Comparison of ENCODE assay signal across 20 mouse cellular contexts in genomic region chr1:179539887-179540286, GRCm38 (mm10). TPM values are rescaled to one million over a fixed set of nuclear protein-coding genes. Genes with fewer than 3 reads are reported as not detected.
A peak's percentile ranks its signal among the peaks of the same experiment; 100 is the strongest.
DNase-seq lines count a peak whose midpoint lies in the region; ATAC-seq and TF ChIP-seq lines count a peak whose summit lies in the region.
"Had no signal": no experiment of that assay in that cellular context is flagged by ENCODE, and none has a peak within 500 bp of the region (broad histone marks: within the 10 kb centered on the region; RNA-seq: fewer than 3 reads in every experiment).

No protein-coding gene starts in this region.

- no peak for TF ChIP-seq POLR2A in lung, adult 2 months (IDR thresholded peaks at IDR 0.05; ENCODE audit: borderline replicate concordance, extremely low read depth, low read depth, low read length)

- no peaks in the 10 kb centered on the region for H3K27me3 ChIP-seq in kidney, embryonic 16.5 days (ENCODE audit: insufficient read depth, low read length)
- no peaks in the 10 kb centered on the region for H3K27me3 ChIP-seq in lung, embryonic 14.5 days (ENCODE audit: insufficient read depth, low read length)
- no peaks in the 10 kb centered on the region for H3K27me3 ChIP-seq in intestine, embryonic 15.5 days (replicated peaks)
- H3K27me3 ChIP-seq in stomach, postnatal 0 days (ENCODE audit: control insufficient read depth, insufficient read depth, low read length) = no peaks in the 10 kb centered on the region
- H3K27me3 ChIP-seq: embryonic facial prominence, embryonic 15.5 days; heart, embryonic 13.5 days had no signal

- no peak for DNase-seq in kidney, postnatal 14 days
- DNase-seq in lung, embryonic 14.5 days = peak; percentile 34
- DNase-seq in lung, adult 2 months = no peak
- DNase-seq in stomach, postnatal 0 days (ENCODE audit: low spot score) = no peak
- DNase-seq: adrenal gland, postnatal 10 days; cerebellum, adult 11 months; cerebellum, adult 8-10 months; cerebellum, postnatal 14 days; embryo, embryonic 11 days; gastrocnemius, adult 2 months; gastrocnemius, postnatal 25 days; heart, postnatal 36 days had no signal

- peak; percentile 35; the same call in 1 of the 2 replicates for ATAC-seq in kidney, embryonic 16.5 days (ENCODE audit: low FRiP score, low TSS enrichment)
- ATAC-seq in lung, embryonic 14.5 days (ENCODE audit: insufficient read depth) = peak; percentile 73; the same call in 1 of the 2 replicates
- peak; percentile 85 for ATAC-seq in intestine, embryonic 15.5 days
- peak; percentile 62; the same call in 1 of the 2 replicates for ATAC-seq in stomach, postnatal 0 days (ENCODE audit: low FRiP score, low TSS enrichment)
- ATAC-seq in megakaryocyte progenitor cell, adult 5-6 weeks (replicated peaks; ENCODE audit: poor library complexity) = no peak
- ATAC-seq: forebrain, embryonic 14.5 days had no signal

- 0 out of 2 replicates have a peak, but pooled peaks cover 9% of the 10 kb centered on the region for H3K36me3 ChIP-seq in kidney, embryonic 16.5 days (ENCODE audit: insufficient read depth, low read length)
- peaks cover 44% of the 10 kb centered on the region; the same call in 1 of the 2 replicates for H3K36me3 ChIP-seq in lung, embryonic 14.5 days (ENCODE audit: insufficient read depth)
- H3K36me3 ChIP-seq in intestine, embryonic 15.5 days = 0 out of 2 replicates have a peak, but pooled peaks cover 4% of the 10 kb centered on the region
- peaks cover 11% of the 10 kb centered on the region for H3K36me3 ChIP-seq in stomach, postnatal 0 days (ENCODE audit: control insufficient read depth, insufficient read depth, low read length)

- no peak overlapping the region for H3K9ac ChIP-seq in kidney, embryonic 16.5 days (replicated peaks; ENCODE audit: low read length)
- no peak overlapping the region for H3K9ac ChIP-seq in lung, embryonic 14.5 days
- no peak overlapping the region for H3K9ac ChIP-seq in intestine, embryonic 15.5 days
- no peak overlapping the region for H3K9ac ChIP-seq in stomach, postnatal 0 days (ENCODE audit: low read length)
- H3K9ac ChIP-seq: embryonic facial prominence, embryonic 15.5 days; heart, embryonic 13.5 days had no signal

- peaks cover 4% of the 10 kb centered on the region for H3K4me1 ChIP-seq in kidney, embryonic 16.5 days (ENCODE audit: insufficient read depth, low read length)
- 0 out of 2 replicates have a peak, but pooled peaks cover 2% of the 10 kb centered on the region for H3K4me1 ChIP-seq in lung, embryonic 14.5 days (ENCODE audit: insufficient read depth)
- peaks cover 3% of the 10 kb centered on the region; the same call in 1 of the 2 replicates for H3K4me1 ChIP-seq in lung, adult 2 months (ENCODE audit: control insufficient read depth, insufficient read depth, low read length)
- 0 out of 2 replicates have a peak, but pooled peaks cover 3% of the 10 kb centered on the region for H3K4me1 ChIP-seq in intestine, embryonic 15.5 days (replicated peaks)
- H3K4me1 ChIP-seq in stomach, postnatal 0 days (replicated peaks; ENCODE audit: control insufficient read depth, insufficient read depth) = no peaks in the 10 kb centered on the region

- H3K27ac ChIP-seq in kidney, embryonic 16.5 days (ENCODE audit: low read length) = no peak overlapping the region
- no peak overlapping the region for H3K27ac ChIP-seq in lung, embryonic 14.5 days (ENCODE audit: low read depth)
- no peak overlapping the region for H3K27ac ChIP-seq in intestine, embryonic 15.5 days
- H3K27ac ChIP-seq in stomach, postnatal 0 days (replicated peaks) = no peak overlapping the region
- H3K27ac ChIP-seq: embryonic facial prominence, embryonic 15.5 days; forebrain, embryonic 10.5 days; gastrocnemius, adult 2 months; heart, embryonic 13.5 days had no signal

- WGBS in kidney, embryonic 16.5 days = 81% methylated on average over 3 of the region's 3 CpGs
- WGBS in lung, embryonic 14.5 days = 74% methylated on average over 3 of the region's 3 CpGs
- 75% methylated on average over 3 of the region's 3 CpGs for WGBS in lung, adult 2 months
- 72% methylated on average over 3 of the region's 3 CpGs for WGBS in intestine, embryonic 15.5 days
- WGBS in stomach, postnatal 0 days = 69% methylated on average over 3 of the region's 3 CpGs

- TF ChIP-seq EP300 in stomach, postnatal 0 days (optimal IDR thresholded peaks at IDR 0.05) = no peak

- no peak overlapping the region for H3K4me3 ChIP-seq in kidney, embryonic 16.5 days (ENCODE audit: low read length)
- H3K4me3 ChIP-seq in lung, embryonic 14.5 days (ENCODE audit: low read depth, low read length) = no peak overlapping the region
- H3K4me3 ChIP-seq in lung, adult 2 months (replicated peaks; ENCODE audit: extremely low read depth, low read depth, low read length) = no peak overlapping the region
- H3K4me3 ChIP-seq in intestine, embryonic 15.5 days (replicated peaks) = no peak overlapping the region
- no peak overlapping the region for H3K4me3 ChIP-seq in stomach, postnatal 0 days (ENCODE audit: low read depth, low read length)
- H3K4me3 ChIP-seq: embryonic facial prominence, embryonic 15.5 days; erythroblast, embryonic 14.5 days; forebrain, embryonic 10.5 days; gastrocnemius, adult 2 months; heart, embryonic 13.5 days had no signal

- no peak overlapping the region for H3K4me2 ChIP-seq in kidney, embryonic 16.5 days (replicated peaks; ENCODE audit: low read depth, low read length)
- H3K4me2 ChIP-seq in lung, embryonic 14.5 days = no peak overlapping the region
- no peak overlapping the region for H3K4me2 ChIP-seq in intestine, embryonic 15.5 days (replicated peaks)
- H3K4me2 ChIP-seq in stomach, postnatal 0 days (replicated peaks; ENCODE audit: low read depth) = no peak overlapping the region
- H3K4me2 ChIP-seq: embryonic facial prominence, embryonic 15.5 days; heart, embryonic 13.5 days had no signal

- TF ChIP-seq CTCF in lung, embryonic 14.5 days (IDR thresholded peaks at IDR 0.05; ENCODE audit: low read depth) = no peak
- no peak for TF ChIP-seq CTCF in lung, adult 2 months (IDR thresholded peaks at IDR 0.05; ENCODE audit: insufficient read depth, low read length)
- TF ChIP-seq CTCF in stomach, postnatal 0 days (IDR thresholded peaks at IDR 0.05; ENCODE audit: low read depth) = no peak

- no peaks in the 10 kb centered on the region for H3K9me3 ChIP-seq in kidney, embryonic 16.5 days (ENCODE audit: low read length)
- H3K9me3 ChIP-seq in lung, embryonic 14.5 days (ENCODE audit: low read depth, low read length) = no peaks in the 10 kb centered on the region
- H3K9me3 ChIP-seq in intestine, embryonic 15.5 days = no peaks in the 10 kb centered on the region
- H3K9me3 ChIP-seq in stomach, postnatal 0 days (ENCODE audit: control insufficient read depth, low read length) = no peaks in the 10 kb centered on the region
- H3K9me3 ChIP-seq: embryonic facial prominence, embryonic 15.5 days; forebrain, embryonic 10.5 days; heart, embryonic 13.5 days had no signal

RNA-seq across cellular contexts. Expression of gene Tfb2m, which starts 6.2 kb away (rescaled TPM):
- polyA plus RNA-seq in kidney, embryonic 16.5 days (2015; fragmentation: Nextera tagmentation; extraction: Ambion mirVana) = 27.1 and 38.0 TPM in 2 replicates
- polyA plus RNA-seq in lung, embryonic 14.5 days (2014; fragmentation: Nextera tagmentation; extraction: Ambion mirVana) = 26.6 and 34.6 TPM in 2 replicates
- polyA plus RNA-seq in lung, adult 2 months (2012; rRNA removed) = 6.6 and 8.4 TPM in 2 replicates
- 28.8 and 36.1 TPM in 2 replicates for polyA plus RNA-seq in intestine, embryonic 15.5 days (2015; fragmentation: Nextera tagmentation; extraction: Ambion mirVana)
- polyA plus RNA-seq in stomach, postnatal 0 days (2015; fragmentation: Nextera tagmentation; extraction: Ambion mirVana) = 28.7 and 31.6 TPM in 2 replicates
- total RNA-seq in megakaryocyte progenitor cell, adult 5-6 weeks (2015) = 46.2 and 50.3 TPM in 2 replicates
- total RNA-seq in megakaryocyte progenitor cell, adult 5-6 weeks (2017) = 43.9 and 50.6 TPM in 2 replicates

RNA-seq across cellular contexts. Expression of gene Cnst, which starts 6.3 kb away (rescaled TPM):
- polyA plus RNA-seq in kidney, embryonic 16.5 days (2015; fragmentation: Nextera tagmentation; extraction: Ambion mirVana) = 16.3 and 16.5 TPM in 2 replicates
- polyA plus RNA-seq in lung, embryonic 14.5 days (2014; fragmentation: Nextera tagmentation; extraction: Ambion mirVana) = 17.1 and 18.2 TPM in 2 replicates
- polyA plus RNA-seq in lung, adult 2 months (2012; rRNA removed) = 16.2 and 22.5 TPM in 2 replicates
- 11.0 and 11.8 TPM in 2 replicates for polyA plus RNA-seq in intestine, embryonic 15.5 days (2015; fragmentation: Nextera tagmentation; extraction: Ambion mirVana)
- 8.8 and 9.9 TPM in 2 replicates for polyA plus RNA-seq in stomach, postnatal 0 days (2015; fragmentation: Nextera tagmentation; extraction: Ambion mirVana)
- total RNA-seq in megakaryocyte progenitor cell, adult 5-6 weeks (2015) = 8.3 and 13.0 TPM in 2 replicates
- 14.2 and 15.8 TPM in 2 replicates for total RNA-seq in megakaryocyte progenitor cell, adult 5-6 weeks (2017)

RNA-seq across cellular contexts. Expression of gene Smyd3, which starts 22.0 kb away (rescaled TPM):
- 20.2 and 21.4 TPM in 2 replicates for polyA plus RNA-seq in kidney, embryonic 16.5 days (2015; fragmentation: Nextera tagmentation; extraction: Ambion mirVana)
- polyA plus RNA-seq in lung, embryonic 14.5 days (2014; fragmentation: Nextera tagmentation; extraction: Ambion mirVana) = 20.6 and 21.0 TPM in 2 replicates
- polyA plus RNA-seq in lung, adult 2 months (2012; rRNA removed) = 2.8 and 4.7 TPM in 2 replicates
- 15.3 and 18.1 TPM in 2 replicates for polyA plus RNA-seq in intestine, embryonic 15.5 days (2015; fragmentation: Nextera tagmentation; extraction: Ambion mirVana)
- polyA plus RNA-seq in stomach, postnatal 0 days (2015; fragmentation: Nextera tagmentation; extraction: Ambion mirVana) = 10.5 and 12.1 TPM in 2 replicates
- total RNA-seq in megakaryocyte progenitor cell, adult 5-6 weeks (2015) = 19.8 and 20.7 TPM in 2 replicates
- 22.9 and 35.6 TPM in 2 replicates for total RNA-seq in megakaryocyte progenitor cell, adult 5-6 weeks (2017)
